Mouse (Mus musculus): Measurements from ENCODE around the gene Asgr1. TPM values are rescaled to one million over a fixed set of nuclear protein-coding genes. Genes with fewer than 3 reads are reported as not detected.

The Asgr1 gene
- not detected for polyA plus RNA-seq (2014; fragmentation: Illumina TruSeq; extraction: RNeasy Lipid Tissue Mini Kit (QIAGEN cat#74804); ENCODE audit: low read depth, low replicate concordance)

DNA sequence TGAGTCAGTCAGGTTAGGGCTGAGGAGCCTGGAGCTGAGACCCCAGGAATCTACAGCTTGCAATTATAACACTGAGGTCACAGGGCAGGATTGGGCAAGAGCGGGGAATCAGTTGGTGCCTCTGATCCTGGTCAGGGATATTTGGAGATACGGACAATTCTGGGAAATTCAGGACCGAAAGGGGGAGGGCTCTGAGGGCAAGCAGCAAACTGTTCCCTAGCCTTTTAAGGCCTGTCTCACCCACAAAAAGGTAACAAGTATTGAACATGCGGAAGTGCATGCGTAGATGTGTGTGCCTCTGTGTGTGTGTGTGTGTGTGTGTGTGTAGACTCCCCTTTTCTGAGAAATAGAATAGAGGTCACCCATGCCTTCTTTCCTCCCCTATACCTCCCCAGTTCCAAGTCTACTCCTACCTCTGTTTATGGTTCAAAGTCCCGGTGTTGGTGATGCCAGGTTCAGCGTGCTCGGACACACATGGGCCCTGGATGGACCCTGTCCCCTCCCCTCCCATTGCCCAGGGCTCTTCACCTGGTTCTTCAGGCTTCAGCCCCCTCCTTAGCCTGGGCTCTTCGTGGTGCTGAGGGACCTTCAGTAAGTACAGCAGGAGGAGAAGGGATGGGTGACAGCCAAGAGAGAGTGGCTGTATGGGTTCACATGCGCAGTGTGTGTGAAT is at the start of gene Asgr1:
TSS of gene Asgr1 (plus strand) at position 188 of the 673 bp plus-strand sequence.

DNA sequence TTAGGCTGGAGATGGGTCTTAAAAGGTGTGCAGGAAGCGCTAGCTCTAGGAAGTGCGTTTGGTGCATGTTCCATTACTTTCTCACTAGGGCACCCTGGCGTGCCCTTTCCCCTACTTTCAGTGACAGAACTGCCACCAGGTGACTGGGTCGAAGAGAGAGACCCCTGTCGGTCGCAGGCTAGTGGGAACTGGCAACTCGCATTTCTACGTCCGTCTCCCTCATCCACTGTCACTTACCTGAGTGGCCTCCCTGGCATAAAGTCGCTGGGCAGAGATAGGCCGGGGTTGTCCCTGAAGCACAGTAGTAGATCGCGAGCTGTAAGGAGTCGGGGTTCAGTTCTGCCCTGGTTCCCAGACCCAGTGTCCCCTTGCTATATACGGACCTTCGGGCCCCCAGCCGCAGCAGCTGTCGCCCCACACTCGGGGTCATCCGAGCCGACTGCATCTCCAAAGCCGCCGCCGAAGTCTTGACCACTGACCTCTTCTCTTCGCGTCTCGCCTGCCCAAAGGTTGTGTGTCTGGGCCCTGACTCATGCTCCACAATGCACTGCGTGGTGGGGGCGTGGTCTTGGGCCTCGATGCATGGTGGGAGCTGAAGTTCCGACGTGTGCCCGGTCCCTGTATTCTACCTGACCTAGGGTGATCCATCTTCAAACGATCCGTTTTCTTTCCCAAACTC is 38.9 kb upstream of the Asgr1 start, which contains the start of gene Acadvl:
TSS of gene Acadvl (minus strand) at position 532 of the 679 bp plus-strand sequence.

DNA sequence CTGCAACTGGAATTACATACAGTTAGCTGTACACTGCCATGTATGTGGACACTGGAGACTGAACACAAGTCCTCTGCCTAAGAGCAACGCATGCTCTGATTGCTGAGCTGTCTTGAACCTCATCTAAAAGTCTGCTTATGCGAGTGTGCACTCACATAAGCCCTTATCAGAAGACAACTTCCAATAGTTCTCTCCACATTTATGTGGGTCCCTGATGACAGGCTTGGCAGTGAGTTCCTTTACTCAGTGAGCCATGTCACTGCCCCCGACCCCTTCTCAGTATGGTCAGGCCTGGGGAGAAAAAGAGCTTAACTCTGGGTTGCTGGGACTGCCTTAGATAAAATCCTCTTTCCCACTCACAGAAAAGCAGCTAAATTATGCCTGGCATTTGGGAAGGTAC is 37.2 kb upstream of the Asgr1 start, which contains the start of gene Dlg4:
TSS of gene Dlg4 (plus strand) at position 274 of the 400 bp plus-strand sequence.

GRCm38 (mm10) chr11:70091986-70092783 is 38.3 kb downstream of the Asgr1 start, which contains the start of gene Asgr2:
Asgr2 (plus strand) TSS chr11:70092644.

Other genes with a start within 250 kb of the Asgr1 start
- not detected for gene Tmem102, start 248.5 kb upstream of the Asgr1 start, polyA plus RNA-seq (2014; fragmentation: Illumina TruSeq; extraction: RNeasy Lipid Tissue Mini Kit (QIAGEN cat#74804); ENCODE audit: low read depth, low replicate concordance)
- 131 TPM for gene Gm39566, start 238.8 kb upstream of the Asgr1 start, polyA plus RNA-seq (2014; fragmentation: Illumina TruSeq; extraction: RNeasy Lipid Tissue Mini Kit (QIAGEN cat#74804); ENCODE audit: low read depth, low replicate concordance)
- gene Spem2, start 235.6 kb upstream of the Asgr1 start, polyA plus RNA-seq (2014; fragmentation: Illumina TruSeq; extraction: RNeasy Lipid Tissue Mini Kit (QIAGEN cat#74804); ENCODE audit: low read depth, low replicate concordance) = 15.9 TPM
- gene Spem1, start 231.9 kb upstream of the Asgr1 start, polyA plus RNA-seq (2014; fragmentation: Illumina TruSeq; extraction: RNeasy Lipid Tissue Mini Kit (QIAGEN cat#74804); ENCODE audit: low read depth, low replicate concordance) = 145 TPM
- gene Nlgn2, start 216.3 kb upstream of the Asgr1 start, polyA plus RNA-seq (2014; fragmentation: Illumina TruSeq; extraction: RNeasy Lipid Tissue Mini Kit (QIAGEN cat#74804); ENCODE audit: low read depth, low replicate concordance) = 0.17 TPM
- gene Tmem256, start 215.6 kb upstream of the Asgr1 start, polyA plus RNA-seq (2014; fragmentation: Illumina TruSeq; extraction: RNeasy Lipid Tissue Mini Kit (QIAGEN cat#74804); ENCODE audit: low read depth, low replicate concordance) = 4.6 TPM
- 0.28 TPM for gene Plscr3, start 207.7 kb upstream of the Asgr1 start, polyA plus RNA-seq (2014; fragmentation: Illumina TruSeq; extraction: RNeasy Lipid Tissue Mini Kit (QIAGEN cat#74804); ENCODE audit: low read depth, low replicate concordance)
- gene Tnk1, start 195.4 kb upstream of the Asgr1 start, polyA plus RNA-seq (2014; fragmentation: Illumina TruSeq; extraction: RNeasy Lipid Tissue Mini Kit (QIAGEN cat#74804); ENCODE audit: low read depth, low replicate concordance) = 0.07 TPM
- gene Tmem95, start 176.1 kb upstream of the Asgr1 start, polyA plus RNA-seq (2014; fragmentation: Illumina TruSeq; extraction: RNeasy Lipid Tissue Mini Kit (QIAGEN cat#74804); ENCODE audit: low read depth, low replicate concordance) = 8.3 TPM
- gene Kctd11, start 172.7 kb upstream of the Asgr1 start, polyA plus RNA-seq (2014; fragmentation: Illumina TruSeq; extraction: RNeasy Lipid Tissue Mini Kit (QIAGEN cat#74804); ENCODE audit: low read depth, low replicate concordance) = 0.22 TPM
- 1.7 TPM for gene Acap1, start 158.5 kb upstream of the Asgr1 start, polyA plus RNA-seq (2014; fragmentation: Illumina TruSeq; extraction: RNeasy Lipid Tissue Mini Kit (QIAGEN cat#74804); ENCODE audit: low read depth, low replicate concordance)
- gene 2810408A11Rik, start 153.1 kb upstream of the Asgr1 start, polyA plus RNA-seq (2014; fragmentation: Illumina TruSeq; extraction: RNeasy Lipid Tissue Mini Kit (QIAGEN cat#74804); ENCODE audit: low read depth, low replicate concordance) = 291 TPM
- 5.5 TPM for gene Neurl4, start 153.0 kb upstream of the Asgr1 start, polyA plus RNA-seq (2014; fragmentation: Illumina TruSeq; extraction: RNeasy Lipid Tissue Mini Kit (QIAGEN cat#74804); ENCODE audit: low read depth, low replicate concordance)
- 66.3 TPM for gene Gps2, start 140.2 kb upstream of the Asgr1 start, polyA plus RNA-seq (2014; fragmentation: Illumina TruSeq; extraction: RNeasy Lipid Tissue Mini Kit (QIAGEN cat#74804); ENCODE audit: low read depth, low replicate concordance)
- 247 TPM for gene Eif5a, start 132.1 kb upstream of the Asgr1 start, polyA plus RNA-seq (2014; fragmentation: Illumina TruSeq; extraction: RNeasy Lipid Tissue Mini Kit (QIAGEN cat#74804); ENCODE audit: low read depth, low replicate concordance)
- gene Ybx2, start 118.3 kb upstream of the Asgr1 start, polyA plus RNA-seq (2014; fragmentation: Illumina TruSeq; extraction: RNeasy Lipid Tissue Mini Kit (QIAGEN cat#74804); ENCODE audit: low read depth, low replicate concordance) = 1,705 TPM
- gene Slc2a4, start 105.9 kb upstream of the Asgr1 start, polyA plus RNA-seq (2014; fragmentation: Illumina TruSeq; extraction: RNeasy Lipid Tissue Mini Kit (QIAGEN cat#74804); ENCODE audit: low read depth, low replicate concordance) = 0.07 TPM
- gene Cldn7, start 89.3 kb upstream of the Asgr1 start, polyA plus RNA-seq (2014; fragmentation: Illumina TruSeq; extraction: RNeasy Lipid Tissue Mini Kit (QIAGEN cat#74804); ENCODE audit: low read depth, low replicate concordance) = 0.36 TPM
- 35.9 TPM for gene Ctdnep1, start 72.9 kb upstream of the Asgr1 start, polyA plus RNA-seq (2014; fragmentation: Illumina TruSeq; extraction: RNeasy Lipid Tissue Mini Kit (QIAGEN cat#74804); ENCODE audit: low read depth, low replicate concordance)
- 70.4 TPM for gene Elp5, start 71.6 kb upstream of the Asgr1 start, polyA plus RNA-seq (2014; fragmentation: Illumina TruSeq; extraction: RNeasy Lipid Tissue Mini Kit (QIAGEN cat#74804); ENCODE audit: low read depth, low replicate concordance)
- gene Gabarap, start 62.9 kb upstream of the Asgr1 start, polyA plus RNA-seq (2014; fragmentation: Illumina TruSeq; extraction: RNeasy Lipid Tissue Mini Kit (QIAGEN cat#74804); ENCODE audit: low read depth, low replicate concordance) = 586 TPM
- gene Phf23, start 58.3 kb upstream of the Asgr1 start, polyA plus RNA-seq (2014; fragmentation: Illumina TruSeq; extraction: RNeasy Lipid Tissue Mini Kit (QIAGEN cat#74804); ENCODE audit: low read depth, low replicate concordance) = 12.7 TPM
- 0.98 TPM for gene Dvl2, start 53.5 kb upstream of the Asgr1 start, polyA plus RNA-seq (2014; fragmentation: Illumina TruSeq; extraction: RNeasy Lipid Tissue Mini Kit (QIAGEN cat#74804); ENCODE audit: low read depth, low replicate concordance)
- 3.9 TPM for gene Acadvl, start 38.7 kb upstream of the Asgr1 start, polyA plus RNA-seq (2014; fragmentation: Illumina TruSeq; extraction: RNeasy Lipid Tissue Mini Kit (QIAGEN cat#74804); ENCODE audit: low read depth, low replicate concordance)
- 0.46 TPM for gene Dlg4, start 37.1 kb upstream of the Asgr1 start, polyA plus RNA-seq (2014; fragmentation: Illumina TruSeq; extraction: RNeasy Lipid Tissue Mini Kit (QIAGEN cat#74804); ENCODE audit: low read depth, low replicate concordance)
- gene Asgr2, start 38.6 kb downstream of the Asgr1 start, polyA plus RNA-seq (2014; fragmentation: Illumina TruSeq; extraction: RNeasy Lipid Tissue Mini Kit (QIAGEN cat#74804); ENCODE audit: low read depth, low replicate concordance) = not detected
- gene Mgl2, start 76.2 kb downstream of the Asgr1 start, polyA plus RNA-seq (2014; fragmentation: Illumina TruSeq; extraction: RNeasy Lipid Tissue Mini Kit (QIAGEN cat#74804); ENCODE audit: low read depth, low replicate concordance) = 0.73 TPM
- gene Clec10a, start 102.1 kb downstream of the Asgr1 start, polyA plus RNA-seq (2014; fragmentation: Illumina TruSeq; extraction: RNeasy Lipid Tissue Mini Kit (QIAGEN cat#74804); ENCODE audit: low read depth, low replicate concordance) = 1.9 TPM
- gene Slc16a11, start 158.7 kb downstream of the Asgr1 start, polyA plus RNA-seq (2014; fragmentation: Illumina TruSeq; extraction: RNeasy Lipid Tissue Mini Kit (QIAGEN cat#74804); ENCODE audit: low read depth, low replicate concordance) = not detected
- 0.62 TPM for gene Slc16a13, start 167.0 kb downstream of the Asgr1 start, polyA plus RNA-seq (2014; fragmentation: Illumina TruSeq; extraction: RNeasy Lipid Tissue Mini Kit (QIAGEN cat#74804); ENCODE audit: low read depth, low replicate concordance)
- 1.7 TPM for gene Bcl6b, start 175.7 kb downstream of the Asgr1 start, polyA plus RNA-seq (2014; fragmentation: Illumina TruSeq; extraction: RNeasy Lipid Tissue Mini Kit (QIAGEN cat#74804); ENCODE audit: low read depth, low replicate concordance)
- gene 0610010K14Rik, start 183.8 kb downstream of the Asgr1 start, polyA plus RNA-seq (2014; fragmentation: Illumina TruSeq; extraction: RNeasy Lipid Tissue Mini Kit (QIAGEN cat#74804); ENCODE audit: low read depth, low replicate concordance) = 2.5 TPM
- 0.46 TPM for gene Gm21988, start 185.7 kb downstream of the Asgr1 start, polyA plus RNA-seq (2014; fragmentation: Illumina TruSeq; extraction: RNeasy Lipid Tissue Mini Kit (QIAGEN cat#74804); ENCODE audit: low read depth, low replicate concordance)
- gene Rnasek, start 185.8 kb downstream of the Asgr1 start, polyA plus RNA-seq (2014; fragmentation: Illumina TruSeq; extraction: RNeasy Lipid Tissue Mini Kit (QIAGEN cat#74804); ENCODE audit: low read depth, low replicate concordance) = 13.8 TPM
- gene Alox12, start 201.3 kb downstream of the Asgr1 start, polyA plus RNA-seq (2014; fragmentation: Illumina TruSeq; extraction: RNeasy Lipid Tissue Mini Kit (QIAGEN cat#74804); ENCODE audit: low read depth, low replicate concordance) = 3.0 TPM